10 mouse cellular contexts compared by ENCODE assay signal in the genomic region with DNA sequence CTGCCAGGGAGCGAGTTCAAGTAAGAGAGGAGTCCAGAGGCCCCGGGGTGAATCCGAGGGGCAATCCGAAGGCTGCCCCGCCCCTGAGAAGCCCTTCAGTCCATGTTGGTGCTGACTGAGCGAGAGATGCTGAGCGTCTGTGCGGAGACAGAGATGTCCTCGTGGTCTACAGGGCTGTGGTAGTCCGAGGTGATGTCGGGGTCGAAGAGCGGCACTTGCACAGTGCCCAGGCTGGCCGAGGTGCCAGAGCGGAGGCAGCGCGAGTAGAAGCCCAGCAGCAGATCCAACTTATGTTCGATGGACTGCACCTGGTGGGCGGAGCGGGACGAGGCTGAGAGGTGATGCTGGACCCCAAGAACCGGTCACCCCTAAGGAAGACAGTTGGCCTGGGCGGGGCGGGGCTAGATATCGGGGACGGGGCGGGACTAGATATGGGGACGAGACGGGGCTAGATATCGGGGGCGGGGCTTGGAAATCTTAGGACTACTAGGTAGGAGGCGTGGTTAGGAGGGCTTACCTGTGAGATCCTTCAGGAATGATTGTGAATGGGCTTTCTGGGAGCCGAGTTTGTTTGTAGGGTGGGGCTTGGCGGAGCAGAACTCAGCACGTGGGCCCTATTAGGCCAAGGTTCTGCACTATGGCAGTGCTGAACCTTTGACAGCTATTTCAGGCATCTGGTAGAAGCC. TPM values are rescaled to one million over a fixed set of nuclear protein-coding genes. Genes with fewer than 3 reads are reported as not detected.
DNase-seq lines count a peak whose midpoint lies in the region; ATAC-seq lines count a peak whose summit lies in the region.
"Had no signal": no experiment of that assay in that cellular context is flagged by ENCODE, and none has a peak within 500 bp of the region (broad histone marks: within the 10 kb centered on the region; RNA-seq: fewer than 3 reads in every experiment).

No protein-coding gene starts in this region.

- intact Hi-C loops in left cerebral cortex, postnatal 10 days (cut with DNase I), result no loop called here

- peaks cover 53% of the 10 kb centered on the region for H3K27me3 ChIP-seq in heart, embryonic 16.5 days (ENCODE audit: control insufficient read depth, insufficient read depth, low read length)
- peaks cover 77% of the 10 kb centered on the region for H3K27me3 ChIP-seq in embryonic facial prominence, embryonic 10.5 days (replicated peaks; ENCODE audit: low read depth, poor library complexity, severe bottlenecking)
- H3K27me3 ChIP-seq in intestine, embryonic 15.5 days (replicated peaks), result peaks cover 6% of the 10 kb centered on the region
- peaks cover 22% of the 10 kb centered on the region for H3K27me3 ChIP-seq in midbrain, embryonic 14.5 days (ENCODE audit: control insufficient read depth, insufficient read depth, low read length)

- WGBS in heart, embryonic 16.5 days, result 14% methylated on average over 35 of the region's 35 CpGs
- WGBS in embryonic facial prominence, embryonic 10.5 days, result 12% methylated on average over 35 of the region's 35 CpGs
- 19% methylated on average over 35 of the region's 35 CpGs for WGBS in intestine, embryonic 15.5 days
- WGBS in midbrain, embryonic 14.5 days, result 14% methylated on average over 35 of the region's 35 CpGs

- H3K9me3 ChIP-seq in heart, embryonic 16.5 days (replicated peaks; ENCODE audit: control insufficient read depth, low read length), result no peaks in the 10 kb centered on the region
- no peaks in the 10 kb centered on the region for H3K9me3 ChIP-seq in embryonic facial prominence, embryonic 10.5 days
- H3K9me3 ChIP-seq in intestine, embryonic 15.5 days, result no peaks in the 10 kb centered on the region
- no peaks in the 10 kb centered on the region for H3K9me3 ChIP-seq in midbrain, embryonic 14.5 days (ENCODE audit: control insufficient read depth, low read length)

- no peak overlapping the region for H3K9ac ChIP-seq in heart, embryonic 16.5 days (ENCODE audit: low read length)
- H3K9ac ChIP-seq in intestine, embryonic 15.5 days, result no peak overlapping the region
- H3K9ac ChIP-seq in midbrain, embryonic 14.5 days (replicated peaks; ENCODE audit: low read length), result no peak overlapping the region

- peak overlapping the region; percentile 39 for H3K4me2 ChIP-seq in heart, embryonic 16.5 days (ENCODE audit: low read depth, low read length)
- peak overlapping the region; percentile 52 for H3K4me2 ChIP-seq in intestine, embryonic 15.5 days (replicated peaks)
- H3K4me2 ChIP-seq in midbrain, embryonic 14.5 days (ENCODE audit: low read length), result no peak overlapping the region

- H3K27ac ChIP-seq in heart, embryonic 16.5 days (ENCODE audit: low read length), result no peak overlapping the region
- no peak overlapping the region for H3K27ac ChIP-seq in embryonic facial prominence, embryonic 10.5 days (replicated peaks)
- H3K27ac ChIP-seq in intestine, embryonic 15.5 days, result no peak overlapping the region
- H3K27ac ChIP-seq in midbrain, embryonic 14.5 days (replicated peaks; ENCODE audit: low read depth, low read length), result no peak overlapping the region

- H3K36me3 ChIP-seq in heart, embryonic 16.5 days (ENCODE audit: control insufficient read depth, insufficient read depth), result no peaks in the 10 kb centered on the region
- H3K36me3 ChIP-seq in embryonic facial prominence, embryonic 10.5 days (replicated peaks), result no peaks in the 10 kb centered on the region
- no peaks in the 10 kb centered on the region; the same call in 1 of the 2 replicates for H3K36me3 ChIP-seq in intestine, embryonic 15.5 days
- H3K36me3 ChIP-seq in midbrain, embryonic 14.5 days (ENCODE audit: control insufficient read depth, insufficient read depth, low read length), result no peaks in the 10 kb centered on the region

- no peak for ATAC-seq in heart, embryonic 16.5 days (replicated peaks; ENCODE audit: extremely low read depth, insufficient read depth, low FRiP score)
- ATAC-seq in intestine, embryonic 15.5 days, result peak; percentile 79
- ATAC-seq in midbrain, embryonic 14.5 days (ENCODE audit: low FRiP score, low TSS enrichment), result 0 out of 2 replicates have a peak, but pooled peaks have one; percentile 50

- H3K4me1 ChIP-seq in heart, embryonic 16.5 days (ENCODE audit: control insufficient read depth, insufficient read depth, low read length), result no peaks in the 10 kb centered on the region
- peaks cover 9% of the 10 kb centered on the region for H3K4me1 ChIP-seq in embryonic facial prominence, embryonic 10.5 days
- peaks cover 3% of the 10 kb centered on the region; the same call in 1 of the 2 replicates for H3K4me1 ChIP-seq in intestine, embryonic 15.5 days (replicated peaks)
- H3K4me1 ChIP-seq in midbrain, embryonic 14.5 days (ENCODE audit: control insufficient read depth, insufficient read depth, low read length), result no peaks in the 10 kb centered on the region

- DNase-seq in heart, adult 8-10 months (ENCODE audit: low spot score), result no peak
- no peak for DNase-seq in embryonic facial prominence, embryonic 10.5 days (ENCODE audit: low spot score)
- no peak for DNase-seq in midbrain, embryonic 14.5 days
- DNase-seq in spleen, adult 12 weeks (ENCODE audit: low spot score), result no peak
- no peak for DNase-seq in left cerebral cortex, postnatal 10 days (ENCODE audit: extremely low spot score in 1 of 2, low spot score in 2 of 2)
- no peak for DNase-seq in layer of hippocampus, postnatal 10 days (ENCODE audit: low spot score in 2 of 2)
- DNase-seq: gastrocnemius, postnatal 10 days; left cerebral cortex, postnatal 4 days had no signal

- no peak overlapping the region for H3K4me3 ChIP-seq in heart, embryonic 16.5 days (ENCODE audit: low read length)
- H3K4me3 ChIP-seq in embryonic facial prominence, embryonic 10.5 days, result peak overlapping the region; percentile 36
- 0 out of 2 replicates have a peak overlapping the region, but pooled peaks have one; percentile 9 for H3K4me3 ChIP-seq in intestine, embryonic 15.5 days (replicated peaks)
- no peak overlapping the region for H3K4me3 ChIP-seq in midbrain, embryonic 14.5 days (replicated peaks; ENCODE audit: low read depth, low read length)

RNA-seq across cellular contexts. Expression of gene Cited4, which starts 31.6 kb away (rescaled TPM):
- polyA plus RNA-seq in heart, embryonic 16.5 days (2015; fragmentation: Nextera tagmentation; extraction: Ambion mirVana), result 24.0 and 25.0 TPM in 2 replicates
- total RNA-seq in heart, adult 8-10 months (2022), result 10 to 100 TPM; 26.2 to 42.1 (median 32.5) TPM
- polyA plus RNA-seq in embryonic facial prominence, embryonic 10.5 days (2016; fragmentation: Nextera tagmentation; extraction: Ambion mirVana), result 9.9 and 10.3 TPM in 2 replicates
- polyA plus RNA-seq in intestine, embryonic 15.5 days (2015; fragmentation: Nextera tagmentation; extraction: Ambion mirVana), result 2.4 and 2.8 TPM in 2 replicates
- 1.2 TPM in 2 replicates for polyA plus RNA-seq in midbrain, embryonic 14.5 days (2014; fragmentation: Nextera tagmentation; extraction: Ambion mirVana)
- total RNA-seq in left cerebral cortex, postnatal 10 days (2021), result 1 to 10 TPM; 7.0 to 9.0 TPM
- total RNA-seq in layer of hippocampus, postnatal 10 days (2021), result 1 to 10 TPM; 3.5 to 4.5 TPM

RNA-seq across cellular contexts. Expression of gene Kcnq4, which starts 50.5 kb away (rescaled TPM):
- polyA plus RNA-seq in heart, embryonic 16.5 days (2015; fragmentation: Nextera tagmentation; extraction: Ambion mirVana), result 0.85 and 1.0 TPM in 2 replicates
- 1 to 10 TPM; 1.6 to 2.4 (median 2.2) TPM for total RNA-seq in heart, adult 8-10 months (2022)
- 4.2 and 5.6 TPM in 2 replicates for polyA plus RNA-seq in embryonic facial prominence, embryonic 10.5 days (2016; fragmentation: Nextera tagmentation; extraction: Ambion mirVana)
- polyA plus RNA-seq in intestine, embryonic 15.5 days (2015; fragmentation: Nextera tagmentation; extraction: Ambion mirVana), result 2.2 and 2.3 TPM in 2 replicates
- polyA plus RNA-seq in midbrain, embryonic 14.5 days (2014; fragmentation: Nextera tagmentation; extraction: Ambion mirVana), result 3.7 and 3.9 TPM in 2 replicates
- total RNA-seq in left cerebral cortex, postnatal 10 days (2021), result 10 to 100 TPM; 11.4 to 12.6 TPM
- 1 to 10 TPM; 8.8 TPM for total RNA-seq in layer of hippocampus, postnatal 10 days (2021)

Comparison
In these comparisons a context has a peak if more than half of its experiments do, and no peak if none do; other contexts are left out.
1. H3K4me3 ChIP-seq: peak in embryonic facial prominence, embryonic 10.5 days (single experiment) and intestine, embryonic 15.5 days (single experiment); none in heart, embryonic 16.5 days (single experiment) and midbrain, embryonic 14.5 days (single experiment).